Mouse (Mus musculus): Measurements from ENCODE around the gene Ip6k1.

The Ip6k1 gene

DNA sequence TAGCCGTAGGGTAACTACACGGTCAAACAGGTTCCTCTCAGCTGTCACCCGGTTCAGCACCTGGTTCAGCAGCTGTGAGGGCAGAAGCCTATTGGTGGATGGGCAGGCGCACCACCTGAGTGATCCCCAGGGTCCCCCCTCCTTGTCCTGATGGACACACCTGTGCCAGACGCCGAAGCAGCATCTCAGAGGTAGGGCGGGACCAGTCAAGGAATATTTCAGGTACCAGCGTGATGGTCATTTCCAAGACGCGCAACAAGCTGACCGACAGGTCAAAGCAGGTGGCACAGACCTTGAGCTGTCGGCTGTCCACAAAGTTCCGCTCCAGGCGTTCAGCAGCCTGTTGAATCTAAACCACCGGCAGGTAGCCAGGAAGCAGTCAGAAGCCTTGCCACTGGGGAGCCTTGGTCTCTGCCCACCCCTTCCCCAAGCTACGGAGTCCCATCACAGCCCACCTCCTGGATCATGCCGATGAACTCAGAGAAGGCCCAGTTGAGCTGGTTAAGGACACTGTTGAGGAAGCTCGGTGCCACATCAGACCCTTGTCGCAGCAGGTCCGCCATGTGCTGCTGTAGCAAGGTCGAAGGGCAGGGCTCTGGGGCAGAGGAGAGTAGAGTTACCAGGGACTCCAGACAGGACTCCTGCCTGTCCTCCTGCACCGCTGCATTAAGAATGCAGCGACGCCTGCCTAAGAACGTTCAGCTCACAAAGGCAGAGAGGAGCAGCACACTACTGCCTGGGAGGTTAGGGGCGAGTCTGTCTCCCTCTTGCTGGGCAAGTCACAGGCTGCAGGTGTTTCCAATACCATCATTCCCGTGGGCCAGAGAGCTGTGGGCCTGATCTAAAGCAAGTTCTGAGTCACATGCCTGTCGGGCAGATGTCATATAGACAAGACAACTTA, 54.3 kb downstream of the Ip6k1 start:
- DNase-seq (ENCODE audit: low read depth, low spot score): no peak

DNA sequence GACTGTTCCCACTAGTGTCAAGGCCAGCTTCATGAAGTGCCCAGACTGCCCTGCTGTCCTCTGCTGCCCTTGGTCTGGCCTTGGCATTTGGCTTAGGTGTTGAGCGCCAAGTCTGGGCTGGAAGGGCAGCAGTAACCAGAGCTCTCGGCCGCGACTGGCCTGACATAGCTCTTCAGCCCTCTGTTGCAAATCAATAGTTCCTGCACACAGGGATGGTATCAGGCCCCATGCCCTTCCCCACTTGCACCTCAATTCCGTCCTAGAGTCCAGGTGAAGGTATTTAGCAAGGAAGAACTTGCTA, 54.9 kb downstream of the Ip6k1 start:
- no peak for DNase-seq (ENCODE audit: low read depth, low spot score)

DNA sequence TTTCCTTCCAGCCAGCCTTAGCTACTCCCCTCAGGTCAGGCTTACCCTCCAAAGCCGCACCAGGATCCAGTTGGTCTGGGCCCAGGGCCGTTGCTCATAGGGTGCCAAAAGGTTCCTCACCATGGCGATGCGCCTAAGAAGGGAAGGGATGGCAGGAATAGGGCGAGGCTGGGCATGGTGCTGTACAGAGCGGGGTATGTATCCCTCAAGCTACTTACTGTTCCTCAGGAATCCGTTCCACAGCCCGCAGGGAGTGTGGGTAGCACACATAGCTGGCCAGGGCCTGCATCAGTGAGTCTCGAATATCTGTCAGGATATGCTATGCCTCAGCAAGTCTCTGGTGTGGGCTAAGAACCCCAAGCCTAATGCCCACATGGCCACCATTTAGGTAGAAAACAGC, 56.0 kb downstream of the Ip6k1 start:
- no peak for DNase-seq (ENCODE audit: low read depth, low spot score)

DNA sequence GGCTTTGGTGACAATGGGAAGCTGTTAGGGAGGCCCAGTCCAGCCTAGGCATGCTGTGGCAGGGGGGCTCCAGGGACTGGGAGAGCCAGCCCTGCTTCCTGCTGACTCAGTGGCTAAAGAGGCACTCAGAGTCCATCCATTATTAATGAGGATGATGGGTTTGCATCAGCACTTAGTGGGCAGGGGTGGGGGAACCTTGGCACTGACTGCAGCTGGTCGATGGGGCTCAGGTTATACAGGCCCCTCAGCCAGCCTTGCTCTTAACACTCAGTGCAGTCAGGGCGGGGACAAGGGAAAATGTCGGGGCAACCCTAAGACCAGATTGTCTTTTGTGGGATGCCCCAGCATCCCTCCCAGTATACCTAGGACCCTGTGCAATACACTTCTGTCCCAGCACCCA, 59.8 kb downstream of the Ip6k1 start:
- no peak for DNase-seq (ENCODE audit: low read depth, low spot score)

DNA sequence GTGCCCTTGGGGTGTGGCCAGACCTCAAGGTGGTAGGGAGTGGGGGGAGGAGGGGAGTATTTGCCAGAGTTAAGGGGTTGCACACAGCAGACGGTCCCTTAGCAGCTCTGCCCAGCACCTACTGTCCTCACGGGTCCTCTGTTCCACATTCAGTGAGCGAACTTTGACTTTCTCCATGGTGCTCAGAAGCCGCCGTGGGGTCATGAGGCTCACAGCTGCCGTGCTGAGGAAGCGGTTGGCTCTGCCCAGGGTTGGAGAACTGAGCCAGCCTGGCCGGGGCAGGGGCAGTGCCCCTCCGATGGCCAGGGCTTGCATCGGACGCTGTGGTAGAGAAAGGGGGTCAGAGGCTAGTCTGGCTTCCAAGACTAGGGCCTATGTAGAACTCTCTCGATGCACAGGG, 61.1 kb downstream of the Ip6k1 start:
- DNase-seq (ENCODE audit: low read depth, low spot score): no peak

DNA sequence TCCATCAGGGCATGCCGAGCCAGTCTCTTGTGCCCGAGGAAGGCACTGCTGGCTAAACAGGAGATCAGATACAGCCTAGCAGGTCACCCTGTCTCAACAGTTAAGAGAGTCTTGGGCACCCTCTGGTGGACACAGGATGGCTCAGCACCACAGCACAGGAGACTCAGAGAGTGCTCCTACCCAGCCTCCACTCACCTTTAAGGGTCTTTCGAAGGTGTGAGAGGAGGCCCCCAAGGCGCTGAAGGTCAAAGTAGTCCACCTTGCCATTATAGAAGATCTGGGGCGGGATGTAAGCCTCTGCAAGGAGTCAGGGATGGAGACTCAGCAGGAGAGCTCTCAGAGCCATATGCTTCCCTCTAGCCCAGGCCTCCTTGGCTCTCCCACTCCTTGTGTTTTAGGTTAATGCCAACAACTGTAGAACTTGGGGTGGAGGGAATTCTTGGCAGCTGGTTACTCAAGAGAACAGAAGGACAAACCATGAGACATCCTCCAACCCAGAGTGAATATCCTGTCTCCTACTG, 63.2 kb downstream of the Ip6k1 start:
- DNase-seq (ENCODE audit: low read depth, low spot score): peak; percentile 68

DNA sequence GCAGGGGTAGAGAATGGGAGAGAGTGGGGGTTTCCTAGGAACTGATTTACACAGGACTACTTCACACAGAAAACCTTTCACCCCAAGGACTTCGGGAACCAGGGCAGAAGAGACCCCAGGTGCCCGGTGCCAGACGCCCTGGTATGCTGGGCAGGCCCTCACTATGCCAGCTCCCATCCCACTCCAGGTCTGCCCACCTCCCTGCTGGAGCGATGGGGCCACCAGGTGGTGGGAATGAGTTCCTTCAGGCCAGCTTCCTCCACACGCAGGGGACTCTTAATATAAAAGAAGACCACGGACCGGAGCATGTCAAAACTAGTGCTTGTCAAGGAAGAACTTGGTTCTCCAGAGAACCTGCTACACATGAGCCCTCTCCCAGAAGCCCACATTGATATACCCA, 64.9 kb downstream of the Ip6k1 start:
- DNase-seq (ENCODE audit: low read depth, low spot score): peak; percentile 31

DNA sequence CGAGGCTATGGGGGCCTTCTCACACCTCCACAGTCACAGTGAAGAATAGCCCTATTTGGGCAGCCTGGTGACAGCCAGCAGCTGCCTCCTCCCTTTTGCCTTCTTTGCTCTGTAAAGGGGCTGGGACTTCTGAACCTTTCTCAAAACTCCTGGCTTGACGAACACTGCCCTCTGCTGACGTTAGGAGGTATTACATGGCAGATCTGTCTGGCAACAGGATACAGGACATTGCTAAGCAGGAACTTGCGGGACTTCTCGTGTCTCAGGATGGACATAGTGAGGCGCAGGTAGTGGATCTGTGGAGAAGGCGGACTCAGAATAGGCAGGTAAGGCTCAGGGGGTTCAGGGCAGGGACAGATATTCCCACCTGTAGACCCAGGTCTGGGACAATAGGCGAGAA, 65.6 kb downstream of the Ip6k1 start:
- peak; percentile 88 for DNase-seq (ENCODE audit: low read depth, low spot score)

DNA sequence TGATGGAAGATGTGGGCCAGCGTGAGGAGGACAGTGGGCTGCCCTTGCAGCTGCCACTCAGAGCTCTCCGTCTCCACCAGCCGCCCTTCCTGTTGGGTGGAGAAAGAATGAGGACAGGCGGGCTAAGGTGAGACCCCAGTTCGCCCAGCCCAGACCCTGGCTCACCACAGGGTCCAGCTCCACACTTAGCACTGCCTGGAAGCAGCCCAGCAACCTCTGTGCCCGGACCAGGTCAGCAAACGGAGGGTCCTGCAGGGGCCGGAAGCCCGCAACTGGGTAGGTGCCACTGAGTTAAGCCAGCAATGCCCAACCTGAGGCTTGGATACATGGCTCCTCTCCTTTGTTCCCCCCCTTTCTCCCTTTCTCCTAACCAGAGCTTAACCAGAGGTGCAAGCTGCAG, 66.7 kb downstream of the Ip6k1 start:
- DNase-seq (ENCODE audit: low read depth, low spot score): no peak

DNA sequence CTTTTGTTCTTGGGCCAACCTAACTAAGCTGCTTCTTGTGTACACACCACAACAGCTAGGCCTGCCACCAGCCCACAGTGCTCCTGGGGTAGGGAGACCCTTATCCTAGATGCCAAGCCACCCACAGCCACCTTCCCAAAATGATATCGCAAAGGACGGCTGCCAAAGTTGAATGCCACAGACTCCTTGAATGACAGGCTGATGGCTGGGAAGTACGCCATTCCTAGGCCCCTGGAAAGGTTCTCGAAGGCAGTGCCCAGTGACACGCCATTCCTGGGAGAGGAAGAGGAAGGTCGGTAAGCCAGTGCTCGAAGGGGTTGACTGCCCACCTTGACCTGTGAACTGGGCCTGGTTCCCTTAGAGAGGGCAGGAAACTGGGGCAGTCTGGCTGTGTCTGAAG, 67.2 kb downstream of the Ip6k1 start:
- DNase-seq (ENCODE audit: low read depth, low spot score): no peak

DNA sequence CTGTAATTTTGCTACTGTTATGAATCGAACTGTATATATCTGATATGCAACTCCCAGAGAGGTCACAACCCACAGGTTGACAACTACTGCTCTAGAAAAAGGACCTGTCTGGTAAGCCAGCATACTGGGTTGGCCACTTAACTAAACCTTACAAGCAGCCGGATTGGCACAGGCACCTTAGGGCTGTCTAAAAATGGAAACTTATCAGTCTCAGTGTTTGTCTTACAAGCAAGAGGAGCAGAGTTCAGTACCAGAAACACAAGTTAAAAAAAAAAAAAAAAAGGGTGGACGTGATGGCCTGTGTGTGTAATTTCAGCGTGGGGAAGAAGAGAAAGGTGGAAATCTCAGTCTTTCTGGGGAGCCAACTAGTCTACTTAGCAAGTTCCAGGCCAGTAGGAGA, 69.5 kb downstream of the Ip6k1 start:
- no peak for DNase-seq (ENCODE audit: low read depth, low spot score)

DNA sequence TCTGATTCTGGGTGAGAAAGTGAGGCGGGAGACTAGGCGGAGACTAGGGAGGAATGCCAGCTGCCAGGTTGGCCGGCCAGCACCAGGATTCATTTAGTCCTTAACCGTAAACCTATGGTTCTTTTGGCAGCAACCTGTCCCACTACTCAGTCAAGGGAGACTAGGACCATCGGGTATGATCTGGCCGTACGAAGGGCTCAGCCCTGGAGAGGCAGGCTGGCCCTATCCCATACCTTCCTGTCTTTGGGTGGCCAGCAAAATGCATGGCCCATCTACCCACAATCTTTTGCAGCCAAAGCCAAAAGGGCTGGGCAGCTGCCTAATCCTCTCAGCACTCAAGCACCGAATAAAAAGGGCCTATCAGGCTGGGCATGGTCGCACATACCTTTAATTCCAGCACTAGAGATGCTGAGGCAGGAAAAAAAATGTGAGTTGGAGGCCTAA, 70.2 kb downstream of the Ip6k1 start:
- no peak for DNase-seq (ENCODE audit: low read depth, low spot score)

DNA sequence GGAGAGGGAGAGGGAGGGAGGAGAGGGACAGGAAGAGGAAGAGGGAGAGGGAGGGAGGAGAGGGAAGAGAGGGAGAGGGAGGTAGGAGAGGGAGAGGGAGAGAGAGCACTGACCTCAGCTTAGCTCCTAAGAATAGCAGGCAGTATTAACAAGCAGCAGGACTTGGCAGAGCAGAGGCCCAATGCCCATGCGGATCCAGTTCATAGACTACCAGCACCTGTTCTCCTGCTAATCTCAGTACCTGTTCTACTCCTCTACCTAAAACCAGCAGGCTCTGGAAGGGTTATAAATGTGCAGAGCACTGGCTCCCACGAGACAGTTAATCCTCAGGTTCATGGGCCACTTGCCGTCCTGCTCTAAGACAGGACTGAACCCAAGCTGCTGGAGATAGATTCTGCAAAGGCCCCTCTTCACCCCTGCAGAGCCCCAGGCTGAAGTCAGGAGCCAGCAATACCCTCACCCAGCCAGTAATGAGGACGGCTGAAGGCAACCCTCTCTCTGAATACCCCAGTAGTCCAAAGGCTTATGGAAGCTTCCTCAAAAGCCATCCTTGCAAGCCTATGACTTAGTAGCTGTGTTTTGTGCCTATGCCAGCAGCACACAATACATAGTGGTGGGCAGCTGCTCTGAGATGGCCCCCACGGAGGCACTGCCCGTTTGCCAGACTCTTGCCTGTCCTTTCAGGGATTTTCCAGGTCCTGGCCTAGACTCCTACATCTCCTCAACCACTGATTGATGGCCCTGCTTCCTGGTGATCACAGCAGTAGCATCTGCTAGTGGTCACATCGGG, 71.0 kb downstream of the Ip6k1 start:
- no peak for DNase-seq (ENCODE audit: low read depth, low spot score)

DNA sequence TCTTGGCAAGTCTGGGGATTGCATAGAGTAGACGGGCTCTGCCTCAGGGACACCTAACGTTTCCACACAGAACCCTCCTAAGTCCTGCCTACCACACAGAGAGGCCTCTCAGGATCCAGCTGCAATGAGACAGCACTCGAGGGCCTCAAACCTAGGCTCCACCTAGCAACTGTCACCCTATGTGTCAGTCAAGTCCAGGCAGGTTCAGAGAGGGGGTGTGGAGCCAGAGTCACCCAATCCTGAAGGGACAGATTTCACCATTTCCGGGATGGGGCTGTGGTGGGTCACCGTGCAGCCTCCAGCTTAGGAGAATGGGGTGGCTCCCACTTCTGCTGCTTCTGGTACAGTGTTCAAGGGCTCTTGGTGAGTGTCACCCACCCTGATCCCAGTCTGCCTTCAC, 77.9 kb downstream of the Ip6k1 start, which contains the start of gene Mst1:
Gene Mst1, plus strand, starts transcription at position 269 of the 400 bp plus-strand sequence.
- DNase-seq (ENCODE audit: low read depth, low spot score): peak; percentile 27

DNA sequence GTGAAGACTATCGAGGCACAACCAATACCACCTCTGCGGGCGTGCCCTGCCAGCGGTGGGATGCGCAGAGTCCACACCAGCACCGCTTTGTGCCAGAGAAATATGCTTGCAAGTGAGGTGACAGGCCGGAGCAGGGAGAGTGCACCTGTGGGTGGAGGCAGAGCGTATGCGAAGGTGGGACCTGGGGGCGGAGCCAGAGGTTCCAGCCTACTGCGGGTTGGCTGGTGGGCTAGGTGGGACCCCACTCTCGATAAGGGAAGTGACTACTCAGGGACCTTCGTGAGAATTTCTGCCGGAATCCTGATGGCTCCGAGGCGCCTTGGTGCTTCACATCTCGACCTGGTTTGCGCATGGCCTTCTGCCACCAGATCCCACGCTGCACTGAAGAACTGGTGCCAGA, 80.2 kb downstream of the Ip6k1 start:
- peak; percentile 69 for DNase-seq (ENCODE audit: low read depth, low spot score)

DNA sequence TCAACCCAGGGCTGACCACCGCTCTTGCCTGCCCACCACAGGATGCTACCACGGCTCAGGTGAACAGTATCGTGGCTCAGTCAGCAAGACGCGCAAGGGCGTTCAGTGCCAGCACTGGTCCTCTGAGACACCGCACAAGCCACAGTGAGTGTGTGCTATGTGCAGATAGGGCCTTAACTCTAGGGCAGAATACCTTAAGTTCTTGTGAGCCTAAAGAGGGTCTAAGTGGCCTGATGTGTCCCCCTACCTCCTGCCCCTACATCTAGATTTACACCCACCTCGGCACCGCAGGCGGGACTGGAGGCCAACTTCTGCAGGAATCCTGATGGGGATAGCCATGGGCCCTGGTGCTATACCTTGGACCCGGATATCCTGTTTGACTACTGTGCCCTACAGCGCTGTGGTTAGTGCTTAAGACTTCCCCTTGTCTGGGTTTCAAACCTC, 80.7 kb downstream of the Ip6k1 start, which contains the start of gene Rnf123:
Gene Rnf123, minus strand, starts transcription at position 359 of the 444 bp plus-strand sequence.
- no peak for DNase-seq (ENCODE audit: low read depth, low spot score)

DNA sequence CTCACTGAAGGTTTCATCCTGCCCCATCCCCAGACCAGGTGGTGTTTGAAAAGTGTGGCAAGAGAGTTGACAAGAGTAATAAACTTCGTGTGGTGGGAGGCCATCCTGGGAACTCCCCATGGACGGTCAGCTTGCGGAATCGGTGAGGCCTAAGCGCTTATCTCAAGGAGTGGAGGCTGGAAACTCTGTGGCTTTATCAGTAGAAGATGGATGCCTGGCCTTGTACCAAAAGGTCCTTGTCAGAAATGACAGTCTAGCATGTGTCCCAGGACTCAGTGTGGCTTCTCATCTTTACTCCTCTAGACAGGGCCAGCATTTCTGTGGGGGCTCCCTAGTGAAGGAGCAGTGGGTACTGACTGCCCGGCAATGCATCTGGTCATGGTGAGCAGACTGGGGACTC, 81.3 kb downstream of the Ip6k1 start:
- no peak for DNase-seq (ENCODE audit: low read depth, low spot score)

DNA sequence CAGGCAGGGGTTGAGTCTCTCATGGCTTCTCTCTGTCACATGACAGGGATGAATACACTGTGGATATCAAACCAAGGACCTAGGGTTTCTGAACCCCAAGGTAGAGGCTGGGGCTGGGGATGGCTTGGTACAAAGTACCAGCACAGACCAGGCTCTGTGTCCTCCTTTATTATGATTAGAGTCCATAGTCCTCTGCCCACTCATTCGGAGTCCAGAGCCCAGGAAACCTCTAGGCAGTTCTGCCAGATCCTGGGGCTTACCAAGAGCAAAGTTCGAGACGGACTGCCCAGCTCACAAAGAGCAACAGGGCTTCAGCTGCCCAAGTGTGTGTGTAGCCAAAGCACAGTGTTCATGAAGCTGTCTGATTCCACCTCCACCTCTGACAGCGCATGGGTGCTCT, 83.0 kb downstream of the Ip6k1 start:
- DNase-seq (ENCODE audit: low read depth, low spot score): no peak

DNA sequence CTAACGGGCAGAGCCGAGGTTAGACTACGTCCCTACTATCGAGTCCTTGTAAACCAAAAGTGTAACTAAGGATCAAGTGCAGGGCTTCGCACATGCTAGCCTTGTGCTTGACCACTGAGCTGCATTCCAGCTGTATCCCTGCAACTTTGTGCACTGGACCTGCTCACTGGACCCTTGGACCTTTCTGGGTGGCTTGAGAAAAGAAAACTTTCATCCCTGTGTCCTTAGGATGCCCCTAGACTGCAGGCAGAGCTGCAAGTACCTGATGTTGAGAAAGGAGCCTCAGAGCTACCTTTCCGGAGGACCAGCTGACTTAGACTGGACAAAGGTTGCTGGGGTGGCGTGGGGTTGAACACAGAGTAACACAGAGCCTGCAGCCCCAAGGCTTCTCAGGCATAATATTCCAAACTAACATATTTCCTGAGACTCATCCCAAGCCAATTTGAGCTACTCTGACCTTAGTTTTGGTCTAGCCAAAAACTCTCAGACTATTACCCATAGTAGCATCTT, 88.4 kb downstream of the Ip6k1 start:
- no peak for DNase-seq (ENCODE audit: low read depth, low spot score)

DNA sequence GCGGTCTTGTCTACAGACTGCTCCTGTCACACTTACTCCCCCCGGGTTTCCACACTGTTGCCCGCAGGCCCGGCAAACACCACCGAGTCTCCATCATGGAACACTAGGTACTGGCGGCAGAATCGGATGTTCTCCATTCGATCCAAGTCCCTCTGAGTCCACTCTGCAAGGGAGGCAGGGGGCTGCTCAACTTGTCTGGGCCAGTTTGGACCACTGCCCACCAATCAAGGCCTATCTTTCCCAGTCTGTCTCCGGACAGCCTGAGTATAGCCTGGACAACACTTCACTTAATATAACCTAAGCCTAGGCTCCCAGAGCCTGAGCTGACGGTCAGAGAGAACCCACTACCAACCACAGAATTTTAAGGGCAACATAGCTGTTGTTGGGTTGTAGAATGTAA, 91.3 kb downstream of the Ip6k1 start:
- DNase-seq (ENCODE audit: low read depth, low spot score): no peak

DNA sequence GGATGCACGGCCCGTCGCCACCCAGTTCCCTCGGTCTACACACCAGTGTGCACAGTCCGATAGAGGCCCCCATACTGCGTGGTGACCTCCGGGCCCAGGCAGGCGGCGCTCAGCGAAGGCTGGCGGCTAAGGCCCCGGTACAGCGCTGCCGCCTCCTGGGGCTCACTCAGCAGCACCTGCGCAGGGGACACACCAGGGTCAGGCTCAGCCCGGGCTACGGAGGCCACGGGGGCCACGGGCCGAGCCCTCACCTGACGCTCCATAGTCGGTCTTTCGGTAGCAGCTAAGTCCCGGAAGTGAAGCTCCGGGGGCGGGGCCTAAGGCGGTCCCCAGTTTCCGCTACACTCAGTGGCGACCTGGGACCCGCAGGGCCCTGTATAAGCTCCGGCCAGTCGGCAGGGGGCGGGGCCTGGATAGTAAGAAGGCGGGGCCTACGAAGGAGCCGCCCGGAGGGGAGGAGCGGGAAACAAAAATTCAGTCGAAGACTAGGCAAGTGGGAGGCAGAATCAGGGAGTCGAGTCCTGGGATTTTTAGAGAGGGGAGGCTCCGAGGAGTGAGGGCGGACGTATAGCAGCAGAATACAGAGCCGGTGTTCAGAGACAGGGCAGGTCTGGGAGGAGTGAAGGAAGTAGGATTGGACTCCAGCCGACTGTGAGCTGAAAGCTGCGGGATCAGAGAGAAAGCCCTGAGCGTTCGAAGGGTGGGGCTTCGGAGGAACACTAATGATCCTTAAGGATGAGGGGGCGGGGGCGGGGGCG, 92.1 kb downstream of the Ip6k1 start, which contains the start of gene Apeh:
Gene Apeh, minus strand, starts transcription at position 423 of the 758 bp plus-strand sequence.
- peak; percentile 98 for DNase-seq (ENCODE audit: low read depth, low spot score)

Data from R1 (cell line).